Mouse (Mus musculus) spleen, postnatal 4 days (tissue): Measurements from ENCODE around the gene Cox6b2.
A peak's percentile ranks its signal among the peaks of the same experiment; 100 is the strongest.

Experiments used
- DNase-seq, 2 experiments: peaks; one replicate each; pipeline ENCODE4 v3.0.0; 2022; ENCODE audit warnings: low spot score in 2 of 2

The Cox6b2 gene

DNA sequence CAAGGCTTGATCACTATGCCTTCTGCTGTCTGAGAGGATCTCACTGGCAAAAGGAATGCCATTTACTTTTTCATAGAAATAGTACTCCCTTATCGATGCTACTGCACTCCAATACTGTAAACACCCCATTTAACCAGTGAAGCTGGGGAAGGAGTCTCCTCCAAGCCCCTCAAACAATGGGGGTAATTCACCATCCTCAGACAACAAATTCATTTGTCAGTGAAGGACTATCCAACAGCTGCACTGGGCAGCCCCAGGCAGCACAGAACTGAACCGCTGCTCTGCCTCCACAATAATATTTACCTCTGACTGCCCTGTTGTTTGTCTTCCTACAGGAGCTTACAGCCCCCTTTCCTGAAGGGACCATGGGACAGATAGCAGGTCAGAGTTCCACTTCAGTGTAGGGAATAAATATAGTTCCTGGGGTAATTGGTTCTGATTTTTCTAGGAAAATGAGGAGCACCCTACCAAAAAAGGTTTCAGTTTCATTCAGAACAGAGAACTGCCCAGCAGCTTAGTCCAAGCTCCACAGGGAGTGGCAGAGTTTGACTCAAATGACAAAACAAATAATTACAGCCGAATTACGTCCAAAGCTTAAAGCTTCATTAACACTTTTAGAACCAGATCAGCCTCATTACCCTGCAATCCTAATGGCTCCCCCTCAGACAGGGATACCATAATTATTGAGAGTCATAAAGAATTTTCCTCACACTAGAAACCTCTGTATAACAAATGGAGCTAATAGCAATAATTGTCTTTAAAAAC is 12.2 kb upstream of the Cox6b2 start:
- DNase-seq, result no peak

DNA sequence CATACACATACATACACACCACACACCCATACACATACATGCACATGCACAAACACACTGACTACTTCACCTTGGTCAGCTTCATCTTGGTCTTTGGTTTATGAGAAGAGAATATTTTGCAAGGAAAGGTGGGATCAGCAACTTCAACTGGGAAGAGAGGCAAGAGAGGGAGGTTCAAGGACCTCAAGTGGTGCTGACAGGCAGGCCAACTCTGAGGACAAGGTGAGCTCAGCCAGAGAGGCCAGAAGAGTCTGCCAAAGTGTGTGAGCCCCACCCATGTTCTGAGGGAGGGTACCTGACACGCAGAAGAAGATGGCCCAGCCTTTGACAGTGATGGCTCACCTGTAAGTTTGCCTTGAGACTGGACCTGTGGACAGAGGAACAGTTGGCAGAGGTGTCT is 6.8 kb upstream of the Cox6b2 start:
- DNase-seq, result no peak

DNA sequence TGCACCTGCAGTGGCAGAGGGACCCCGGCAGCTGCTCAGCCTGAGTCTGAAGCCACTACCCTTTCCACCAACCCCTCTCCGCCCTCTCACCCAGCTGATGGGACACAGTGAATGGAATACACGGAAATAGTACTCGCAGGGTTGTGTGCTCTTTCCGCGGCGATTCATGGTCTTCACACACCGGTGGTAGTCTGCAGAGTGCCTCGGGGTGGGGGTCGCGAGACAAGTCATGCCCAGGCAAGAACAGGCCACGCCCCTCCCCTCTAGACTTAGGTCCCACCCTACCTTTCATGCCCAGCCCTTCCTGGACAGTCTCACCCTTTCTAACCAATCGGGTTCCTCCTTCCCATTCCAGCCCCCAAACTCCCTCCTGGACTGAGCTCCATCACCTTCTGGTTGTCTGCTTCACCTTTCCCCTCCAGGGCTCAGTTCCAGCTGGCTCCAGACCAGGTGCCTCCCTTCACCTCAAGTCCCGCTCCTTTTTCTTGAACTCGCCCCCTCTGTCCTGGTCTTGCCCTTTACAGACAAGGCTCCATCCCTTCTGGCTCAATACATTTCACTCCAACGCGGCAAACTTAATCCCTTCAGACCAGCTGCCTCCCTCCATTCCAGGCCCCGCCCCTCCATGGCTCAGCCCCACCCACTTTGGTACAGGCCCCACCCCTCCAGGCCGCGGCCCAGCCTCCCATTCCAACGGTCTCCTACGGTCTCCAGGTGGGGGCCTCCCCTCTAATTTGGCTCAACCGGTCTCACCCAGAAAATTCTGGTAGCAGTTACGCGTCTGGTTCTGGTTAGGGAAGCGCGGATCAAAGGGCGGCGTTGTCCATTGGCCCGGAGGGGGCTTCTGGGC is 698 bp downstream of the Cox6b2 start:
- DNase-seq, result peak; percentile 87 to 93

DNA sequence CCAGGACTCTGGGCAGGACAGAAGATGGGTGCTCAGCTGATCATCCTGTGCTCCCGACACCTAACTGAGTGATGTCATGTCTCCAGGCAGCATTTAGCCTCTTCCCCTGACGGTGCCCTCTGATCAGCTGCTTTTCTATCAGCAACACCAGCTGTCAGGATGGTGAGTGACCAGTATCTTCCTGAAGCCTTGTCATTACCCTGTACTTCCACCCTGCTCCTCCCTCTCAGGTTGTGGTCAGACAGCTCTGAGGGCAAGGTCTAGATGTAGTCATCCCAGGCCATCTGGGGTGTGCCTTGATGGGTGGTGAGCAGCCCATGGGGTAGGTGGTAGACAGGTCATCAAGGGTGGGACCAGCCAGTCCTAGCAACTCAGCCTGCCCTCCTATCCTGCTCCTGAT is 3.7 kb downstream of the Cox6b2 start:
- no peak for DNase-seq

DNA sequence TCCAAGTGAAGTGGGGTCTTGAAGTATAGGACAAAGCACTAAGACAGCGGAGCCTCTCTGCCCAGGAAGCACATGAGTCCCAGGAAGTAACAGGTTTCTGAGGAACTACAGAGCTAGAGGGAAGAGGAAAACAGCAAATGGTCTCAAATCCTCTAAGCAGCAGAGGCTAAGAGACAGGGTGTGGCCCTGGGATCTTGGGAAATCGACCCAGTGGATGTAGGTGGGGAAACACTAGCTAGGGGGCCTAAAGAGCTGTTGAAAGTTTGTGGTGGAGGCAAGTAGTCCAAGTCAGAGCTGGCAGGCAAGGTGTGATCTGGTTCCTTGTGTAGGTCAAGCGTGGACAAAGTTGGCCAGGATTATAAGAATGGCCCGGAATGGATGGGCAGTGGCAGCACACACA is 4.6 kb downstream of the Cox6b2 start:
- DNase-seq, result no peak

DNA sequence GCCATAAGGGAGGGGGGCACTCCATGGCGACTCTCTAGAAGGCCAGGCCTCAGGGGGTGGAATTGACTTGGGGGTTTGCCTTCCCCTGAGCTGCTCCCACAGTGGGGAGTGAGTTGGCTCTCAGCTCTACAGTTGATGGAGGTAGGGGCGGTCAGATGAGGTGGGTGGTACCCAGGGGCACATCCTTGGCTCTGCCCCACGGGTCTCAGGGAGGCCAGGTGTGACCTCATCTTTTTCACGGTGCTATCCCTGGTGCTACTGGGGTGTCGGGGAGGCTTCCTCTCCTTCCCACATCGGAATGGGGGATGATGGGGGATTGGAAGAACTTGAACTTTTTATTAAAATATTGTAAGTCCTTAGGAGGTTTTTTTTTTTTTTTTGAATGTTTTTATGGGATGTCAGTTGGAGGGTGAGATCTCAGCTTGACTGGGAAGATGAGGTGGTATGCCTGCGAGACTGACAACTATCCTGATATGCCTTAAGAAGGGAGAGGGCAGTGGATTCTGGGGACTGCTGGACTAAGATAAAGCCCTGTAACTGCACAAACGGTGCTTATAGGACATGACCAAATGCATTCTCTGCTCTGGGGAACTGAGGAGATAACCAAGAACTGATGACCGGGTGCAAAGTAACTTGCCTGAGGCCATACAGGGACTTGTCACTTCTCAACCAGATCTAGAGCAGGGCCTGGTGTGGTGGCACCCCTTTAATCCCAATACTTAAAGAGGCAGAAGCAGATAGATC is 5.6 kb downstream of the Cox6b2 start:
- DNase-seq, result peak; percentile 51 to 70

DNA sequence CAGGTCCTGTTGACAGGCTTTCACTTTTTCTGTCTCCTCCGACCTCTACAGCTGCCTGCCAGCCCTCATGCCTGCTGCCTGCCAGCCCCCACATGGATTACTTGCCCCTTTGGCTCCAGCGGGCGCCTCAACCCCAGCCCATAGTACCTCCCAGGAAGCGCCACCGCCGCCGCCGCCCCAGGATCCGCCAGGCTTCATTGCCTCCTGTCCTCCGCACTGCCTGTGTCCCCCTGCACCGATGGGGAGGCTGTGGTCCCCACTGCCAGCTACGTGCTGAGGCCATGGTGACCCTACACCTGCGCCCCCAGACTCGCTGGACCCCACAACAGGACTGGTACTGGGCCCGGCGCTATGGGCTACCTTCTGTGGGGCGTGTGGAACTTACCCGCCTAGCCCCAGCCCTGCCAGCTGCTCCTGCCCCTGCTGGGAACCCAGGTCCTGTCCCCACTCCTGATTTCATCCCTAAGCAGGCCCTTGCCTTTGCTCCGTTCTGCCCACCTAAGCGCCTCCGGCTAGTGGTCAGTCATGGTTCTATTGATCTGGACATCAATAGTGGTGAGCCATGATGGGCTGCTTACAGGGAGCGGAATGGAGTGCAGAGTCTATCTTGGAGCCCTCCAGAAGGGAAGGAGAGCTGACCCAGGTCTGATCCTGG is 6.4 kb downstream of the Cox6b2 start:
- DNase-seq, result no peak

DNA sequence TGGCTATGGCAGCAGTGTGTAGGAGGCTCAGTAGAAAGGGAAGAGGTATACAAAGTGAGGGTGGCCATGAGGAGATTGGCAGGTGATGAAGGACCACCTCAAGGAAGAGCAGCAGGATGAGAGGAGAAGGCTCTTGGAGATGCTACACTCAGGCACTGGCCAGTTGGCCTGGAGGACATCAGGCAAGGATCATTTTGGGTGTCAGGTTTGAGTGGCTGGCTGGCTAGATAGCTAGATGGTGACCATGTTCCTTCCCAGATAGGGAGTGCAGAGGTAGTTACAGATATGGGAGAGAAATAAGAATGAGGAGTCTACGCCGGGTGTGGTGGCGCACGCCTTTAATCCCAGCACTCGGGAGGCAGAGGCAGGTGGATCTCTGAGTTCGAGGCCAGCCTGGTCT is 8.0 kb downstream of the Cox6b2 start:
- DNase-seq, result no peak

DNA sequence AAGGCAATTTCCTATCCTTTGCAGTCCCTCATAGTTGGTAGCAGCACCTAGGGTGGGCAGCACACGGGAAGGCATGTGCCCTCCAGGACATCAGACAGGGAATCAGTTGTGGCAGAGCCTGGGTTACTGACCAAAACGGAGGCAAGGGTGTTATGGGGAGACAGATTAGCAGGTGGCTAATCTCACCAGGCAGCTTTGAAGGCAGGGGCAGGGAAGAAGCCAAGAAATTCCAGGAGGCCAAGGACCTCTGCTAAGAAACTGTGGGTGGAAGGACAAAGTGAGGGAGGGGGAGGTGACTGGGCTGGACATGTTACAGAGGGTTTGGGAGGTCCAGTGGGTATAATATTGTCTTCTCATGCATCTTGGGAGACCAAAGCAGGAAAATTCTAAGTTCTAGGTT is 9.5 kb downstream of the Cox6b2 start:
- peak in 1 of 2 experiments; percentile 53 for DNase-seq

DNA sequence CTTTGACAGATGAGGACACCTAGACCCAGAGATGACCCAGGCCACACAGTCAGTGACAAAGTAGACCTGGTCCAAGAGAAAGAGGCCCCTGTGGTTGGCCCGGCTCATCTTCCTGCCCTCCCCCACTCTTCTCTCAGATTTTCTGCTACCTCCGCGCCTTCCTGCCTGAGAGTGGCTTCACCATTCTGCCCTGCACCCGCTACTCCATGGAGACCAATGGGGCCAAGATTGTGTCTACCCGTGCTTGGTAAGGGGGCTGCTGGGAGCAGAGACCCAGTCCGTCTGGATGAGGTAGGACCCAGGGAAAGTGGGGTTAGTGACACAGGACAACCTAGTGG is 10.4 kb downstream of the Cox6b2 start:
- no peak for DNase-seq

DNA sequence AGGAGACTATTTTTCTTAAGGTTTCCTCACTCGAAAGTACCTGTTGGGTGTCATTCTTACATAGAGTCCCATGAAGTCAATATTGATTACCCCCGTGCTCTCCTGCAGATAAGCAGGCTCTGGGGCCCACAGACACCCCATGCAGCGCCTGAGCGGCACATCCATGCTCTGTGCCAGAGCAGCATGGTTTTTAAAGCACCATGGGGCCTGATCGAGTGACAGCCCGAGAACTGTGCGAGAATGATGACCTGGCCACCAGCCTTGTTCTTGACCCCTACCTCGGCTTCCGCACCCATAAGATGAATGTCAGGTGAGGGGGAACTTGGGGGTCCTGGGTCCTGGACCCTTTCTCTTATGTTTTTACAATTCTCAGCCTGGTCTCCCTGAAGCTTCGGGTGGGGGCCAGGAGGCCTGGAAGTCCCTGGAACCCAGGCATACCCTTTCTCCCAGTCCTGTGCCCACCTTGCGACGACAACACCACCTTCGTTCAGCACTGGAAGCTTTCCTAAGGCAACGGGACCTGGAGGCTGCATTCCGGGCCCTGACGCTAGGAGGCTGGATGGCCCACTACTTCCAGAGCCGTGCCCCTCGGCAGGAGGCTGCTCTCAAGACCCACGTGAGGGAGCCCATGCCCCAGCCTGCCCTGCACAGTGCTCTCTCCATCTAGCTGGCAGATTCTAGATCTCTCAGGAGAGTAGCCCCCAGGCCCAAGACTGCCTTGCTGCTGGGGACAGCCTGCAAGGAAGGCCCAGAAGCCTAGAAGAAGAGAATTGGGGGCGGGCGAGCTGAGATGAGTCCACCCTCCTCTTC is 11.0 kb downstream of the Cox6b2 start:
- DNase-seq, result peak in 1 of 2 experiments; percentile 46

DNA sequence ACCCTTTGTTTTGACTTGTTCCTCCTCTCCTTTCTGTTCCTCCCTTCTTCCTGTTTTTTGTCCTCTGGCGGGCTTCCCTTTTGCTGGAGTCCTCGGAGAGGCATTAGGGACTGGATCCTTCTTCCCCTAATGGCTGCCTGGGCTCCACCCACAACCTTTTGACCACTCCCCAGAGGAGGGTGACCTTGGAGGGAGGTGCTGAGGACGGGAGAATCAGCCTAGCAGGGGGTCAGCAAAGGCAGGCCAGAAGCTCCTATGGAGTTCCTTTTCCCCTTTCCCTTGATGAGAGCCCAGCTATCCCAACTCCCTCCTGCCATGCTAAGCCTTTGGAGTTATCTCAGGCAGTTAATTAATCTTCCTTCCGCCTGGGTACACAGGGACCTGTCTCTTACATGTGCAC is 11.7 kb downstream of the Cox6b2 start:
- peak; percentile 76 to 84 for DNase-seq

DNA sequence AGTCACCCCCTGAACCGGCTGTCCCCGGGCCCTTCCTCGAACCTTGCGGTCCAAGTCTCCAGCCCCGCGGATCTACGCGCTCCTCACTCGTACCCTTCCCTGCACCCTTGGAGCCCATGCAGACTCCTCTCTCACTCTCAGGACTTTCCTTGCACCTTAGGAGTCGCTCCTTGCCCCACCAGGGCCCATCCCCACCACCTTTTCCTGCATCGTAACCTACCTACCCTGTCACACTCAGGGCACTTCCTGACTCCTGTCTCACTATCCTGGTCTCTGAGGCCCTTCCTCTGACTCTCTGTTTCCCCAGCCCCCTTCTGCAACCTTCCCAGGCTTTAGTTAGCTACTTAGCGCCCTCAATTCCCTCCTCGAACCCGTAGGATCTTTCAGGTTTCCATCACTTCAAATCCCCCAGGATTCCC is 12.6 kb downstream of the Cox6b2 start:
- DNase-seq, result no peak

DNA sequence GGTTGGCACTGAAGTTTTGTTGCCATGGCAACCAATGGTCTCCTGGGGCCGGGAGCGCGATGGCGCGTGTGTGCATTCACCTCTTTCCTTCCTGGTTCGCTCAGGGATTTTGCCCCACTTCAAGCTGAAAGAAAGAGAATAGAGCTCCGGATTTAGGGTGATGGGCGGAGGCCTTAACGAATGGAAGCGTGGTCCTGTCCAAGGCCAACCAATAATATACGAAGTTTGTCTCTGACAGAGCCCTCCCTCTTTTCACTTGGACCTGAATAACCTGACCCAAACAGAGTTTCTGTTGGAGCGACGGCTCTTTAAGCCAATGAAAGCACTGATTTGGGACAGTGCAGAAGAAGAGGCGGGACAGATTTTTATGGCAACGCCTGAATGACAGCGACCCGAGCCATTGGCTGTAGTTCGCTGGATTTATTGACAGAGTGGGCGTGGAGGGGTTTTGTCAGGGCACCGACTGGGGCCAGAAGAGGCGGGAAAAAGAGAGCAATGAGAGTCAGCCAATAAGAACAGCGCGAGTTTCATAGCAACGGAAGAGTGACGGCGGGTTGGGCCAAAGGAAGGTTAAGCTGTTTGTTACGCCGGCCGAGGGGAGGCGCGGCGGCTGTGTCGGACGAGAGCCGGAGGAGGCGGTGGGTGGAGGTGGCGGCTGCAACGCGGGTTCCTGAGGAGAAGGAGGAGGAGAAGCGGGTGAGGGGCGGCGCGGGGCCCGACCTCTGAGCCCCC is 13.2 kb downstream of the Cox6b2 start, which contains the start of gene Kmt5c:
Gene Kmt5c (plus strand): TSS at position 572 of the 732 bp plus-strand sequence.
- peak; percentile 93 to 95 for DNase-seq

DNA sequence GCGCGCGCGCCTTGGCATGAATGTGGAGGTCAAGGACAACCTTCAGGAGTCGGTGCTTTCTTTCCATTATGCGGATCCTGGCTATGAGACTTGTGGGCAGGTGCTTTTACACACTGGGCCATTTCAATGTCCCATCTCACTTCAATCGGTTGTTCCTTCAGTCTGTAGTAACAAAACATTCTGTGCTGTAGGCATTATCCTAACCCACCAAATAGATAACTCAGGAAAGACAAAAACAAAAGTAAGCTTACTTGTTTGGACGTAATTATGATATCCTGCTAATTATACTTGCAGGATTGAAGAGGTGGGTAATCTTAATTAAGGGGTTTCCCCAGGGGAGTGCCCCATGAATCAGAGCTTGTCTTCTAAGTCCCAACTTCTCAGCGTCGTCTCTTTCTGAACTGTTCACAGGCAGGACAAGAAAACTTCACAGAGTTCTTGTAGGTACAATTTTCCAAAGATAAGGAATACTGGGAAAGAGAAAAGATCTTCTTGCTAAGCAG is 13.8 kb downstream of the Cox6b2 start:
- no peak for DNase-seq

DNA sequence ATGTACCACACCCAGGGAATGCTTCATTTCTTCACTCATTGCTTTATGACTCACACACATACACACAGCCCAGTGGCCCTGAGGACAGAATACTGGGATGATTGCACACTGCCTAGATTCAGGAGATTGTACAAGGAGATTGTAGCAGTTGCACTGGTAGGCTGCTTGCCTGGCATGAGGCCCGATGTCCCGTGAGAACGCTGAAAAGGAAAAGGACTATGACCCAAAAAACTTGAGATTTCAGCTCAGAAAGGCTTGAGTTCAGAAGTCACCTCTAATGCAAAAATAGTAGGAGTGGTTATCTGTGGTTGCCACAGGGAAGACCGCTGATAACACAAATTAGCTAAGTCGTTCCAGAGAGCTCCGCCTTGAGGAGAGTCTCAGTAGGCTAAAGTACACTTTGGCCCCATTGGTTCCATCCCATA is 19.9 kb downstream of the Cox6b2 start:
- DNase-seq, result no peak

DNA sequence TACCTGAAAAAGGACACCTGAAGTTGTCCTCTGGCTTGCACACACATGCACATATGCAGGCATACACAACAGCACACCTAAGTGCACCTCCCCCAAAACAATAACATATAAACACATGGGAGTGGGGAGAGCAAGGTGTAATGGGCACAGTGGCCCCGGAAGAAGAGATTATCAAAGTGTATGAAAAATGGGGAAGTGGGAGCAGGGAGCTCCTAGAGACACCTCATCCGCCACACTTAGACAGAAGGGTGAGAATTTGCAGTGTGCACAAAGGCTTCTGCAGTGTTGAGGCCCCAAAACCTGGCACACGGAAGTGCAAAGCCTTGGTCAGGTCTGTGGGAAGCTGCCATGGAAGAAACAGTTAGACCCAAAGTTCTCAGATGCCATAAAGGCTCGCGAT is 21.8 kb downstream of the Cox6b2 start:
- no peak for DNase-seq

DNA sequence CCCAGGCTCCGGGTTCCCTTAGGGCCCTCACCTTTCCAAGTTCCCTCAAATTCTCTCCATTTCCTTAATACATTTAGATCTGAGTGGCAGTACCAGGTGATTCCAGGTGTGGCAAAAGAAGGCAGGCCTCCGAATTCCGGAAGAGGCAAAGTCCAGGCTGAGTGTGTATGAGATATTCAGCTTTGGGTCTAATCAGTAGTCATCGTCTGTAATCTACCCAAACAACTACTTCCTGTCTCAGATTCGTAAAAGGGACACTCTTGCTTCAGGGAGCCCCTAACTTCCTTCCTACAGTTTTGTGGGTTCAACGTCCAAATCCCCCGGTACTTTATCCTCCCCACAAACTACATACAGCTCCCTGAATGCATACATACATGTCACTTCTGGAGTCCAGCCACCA is 27.7 kb downstream of the Cox6b2 start, which contains the start of gene Tmem150b:
Gene Tmem150b (minus strand): TSS at position 81 of the 400 bp plus-strand sequence.
- no peak for DNase-seq

DNA sequence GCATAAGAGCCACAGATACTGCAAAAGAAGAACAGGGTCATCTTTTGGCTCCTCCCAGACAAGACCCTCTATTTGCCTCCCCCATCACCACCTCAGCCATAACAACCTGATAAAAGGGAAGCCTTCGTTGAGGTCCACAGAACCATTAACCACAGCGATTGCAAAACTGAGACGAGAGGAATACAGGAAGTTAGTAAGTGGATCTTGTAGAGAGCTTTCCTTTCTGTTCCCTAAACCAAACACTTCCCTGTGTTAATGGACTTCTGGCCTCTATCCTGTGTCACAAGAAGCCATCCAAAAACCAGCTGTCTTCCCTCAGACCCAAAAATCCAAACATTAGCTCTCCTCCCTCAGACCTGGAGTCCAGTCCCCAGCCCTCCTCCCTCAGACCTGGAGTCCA is 28.5 kb downstream of the Cox6b2 start:
- no peak for DNase-seq

DNA sequence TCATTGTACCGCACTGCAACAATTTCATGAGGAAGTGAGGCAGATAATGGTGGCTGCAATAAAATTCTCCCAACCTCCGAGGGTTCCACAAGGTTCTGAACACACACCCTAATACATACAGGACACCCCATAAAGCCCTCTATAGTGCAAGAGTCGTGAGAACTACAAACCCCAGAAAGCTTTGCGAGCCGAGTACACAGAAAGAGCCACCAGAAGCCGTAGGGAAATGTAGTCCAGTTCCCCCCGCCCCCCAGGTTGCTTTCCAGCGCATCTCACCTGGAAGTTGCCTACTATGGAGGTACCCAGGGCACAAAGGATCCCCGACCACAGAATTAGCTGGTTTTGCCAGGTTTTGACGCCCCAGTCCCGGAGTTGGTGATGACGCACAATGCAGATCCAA is 29.4 kb downstream of the Cox6b2 start:
- DNase-seq, result no peak
